Mouse (Mus musculus) liver, embryonic 15.5 days (tissue): ENCODE data around the gene Rcvrn. TPM values are rescaled to one million over a fixed set of nuclear protein-coding genes. Genes with fewer than 3 reads are reported as not detected.

Experiments
- ATAC-seq: fragments of 200-750 bp; cut with Nextera tagmentation; 2 replicates; pipeline ENCODE4 v1.8.0; 2017; ENCODE audit warnings: moderate number of reproducible peaks, mild to moderate bottlenecking, moderate library complexity; ENCODE audit not compliant: insufficient read depth
- H3K27ac ChIP-seq: fragments of 300-500 bp; sonication (generic); replicated peaks from 2 replicates; pipeline ENCODE4 v1.5.1; 2015; ENCODE audit warnings: mild to moderate bottlenecking, inconsistent platforms
- H3K27me3 ChIP-seq: fragments of 300-500 bp; sonication (generic); 2 replicates; pipeline ENCODE4 v1.6.1; 2015; ENCODE audit warnings: mild to moderate bottlenecking, inconsistent platforms
- H3K36me3 ChIP-seq: fragments of 300-500 bp; sonication (generic); replicated peaks from 2 replicates; pipeline ENCODE4 v1.6.1; 2015; ENCODE audit warnings: moderate library complexity, mild to moderate bottlenecking, inconsistent platforms
- H3K4me1 ChIP-seq: fragments of 300-500 bp; sonication (generic); replicated peaks from 2 replicates; pipeline ENCODE4 v1.6.1; 2015; ENCODE audit warnings: inconsistent platforms
- H3K4me2 ChIP-seq: fragments of 300-500 bp; sonication (generic); 2 replicates; pipeline ENCODE4 v1.6.1; 2015; ENCODE audit warnings: moderate library complexity, mild to moderate bottlenecking, inconsistent platforms
- H3K4me3 ChIP-seq: fragments of 300-500 bp; sonication (generic); replicated peaks from 2 replicates; pipeline ENCODE4 v1.5.1; 2015; ENCODE audit warnings: mild to moderate bottlenecking, inconsistent platforms
- H3K9ac ChIP-seq: fragments of 300-500 bp; sonication (generic); 2 replicates; pipeline ENCODE4 v1.6.1; 2015; ENCODE audit warnings: moderate library complexity, mild to moderate bottlenecking, inconsistent platforms
- H3K9me3 ChIP-seq: fragments of 300-500 bp; sonication (generic); replicated peaks from 2 replicates; pipeline ENCODE4 v1.6.1; 2016; ENCODE audit warnings: inconsistent platforms
- WGBS: fragments of 180-500 bp; shearing (Covaris S2); methylation state at CpG from one replicate; pipeline ENCODE4 v1.1.7; 2015; ENCODE audit warnings: mixed read lengths; ENCODE audit not compliant: insufficient replicate concordance; 5-methylcytosine and 5-hydroxymethylcytosine counted together
- polyA plus RNA-seq: library from polyadenylated mRNA; unstranded; fragments of >200 nt; fragmentation: Nextera tagmentation; extraction: Ambion mirVana; gene quantifications from 2 replicates; pipeline ENCODE4 v1.2.1, GENCODE M21; 2015

The Rcvrn gene
- polyA plus RNA-seq, 1 experiment from 2014 or later, result not detected

GRCm38 (mm10) chr11:67672140-67672539 lies 23.0 kb upstream of the Rcvrn start:
- no peaks in the 10 kb centered on the region for H3K27me3 ChIP-seq
- H3K4me3 ChIP-seq, result no peak overlapping the region
- 57% methylated on average over 5 of the region's 5 CpGs for WGBS
- no peaks in the 10 kb centered on the region for H3K4me1 ChIP-seq
- ATAC-seq, result no peak
- H3K27ac ChIP-seq, result no peak overlapping the region
- H3K9ac ChIP-seq, result no peak overlapping the region
- H3K9me3 ChIP-seq, result no peaks in the 10 kb centered on the region
- no peak overlapping the region for H3K4me2 ChIP-seq
- no peaks in the 10 kb centered on the region for H3K36me3 ChIP-seq

GRCm38 (mm10) chr11:67675562-67676540 lies 19.3 kb upstream of the Rcvrn start:
- Histone ChIP-seq H3K4me3 (no peak overlapping the region), H3K27me3 (no peaks in the 10 kb centered on the region), H3K9ac (no peak overlapping the region), H3K9me3 (no peaks in the 10 kb centered on the region), H3K36me3 (no peaks in the 10 kb centered on the region), H3K27ac (no peak overlapping the region; the same call in 1 of the 2 replicates), H3K4me2 (no peak overlapping the region), H3K4me1 (no peaks in the 10 kb centered on the region)
- no peak for ATAC-seq
- WGBS, result 35% methylated on average over 12 of the region's 12 CpGs

DNA sequence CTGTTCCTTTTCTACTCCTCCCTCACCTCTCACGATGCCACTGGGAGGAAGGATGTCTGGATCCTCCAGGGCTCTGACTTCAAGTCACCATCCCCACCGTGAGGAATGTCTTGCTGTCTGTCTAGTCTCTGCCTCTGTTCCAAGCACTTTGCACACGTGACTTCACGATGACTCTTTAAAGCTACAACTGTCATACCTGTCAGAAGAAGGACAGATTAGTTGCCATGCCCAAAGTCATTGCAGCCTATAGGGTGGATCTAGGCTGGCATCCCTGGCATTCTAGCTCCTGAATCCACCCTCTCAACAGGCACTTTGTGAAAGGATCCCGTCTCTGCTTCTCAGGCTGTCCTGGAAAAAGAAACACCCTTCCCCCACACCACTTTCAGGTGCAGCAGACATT lies 15.8 kb upstream of the Rcvrn start:
- ATAC-seq, result no peak
- Histone ChIP-seq H3K27ac (no peak overlapping the region), H3K4me3 (no peak overlapping the region), H3K9me3 (no peaks in the 10 kb centered on the region), H3K9ac (no peak overlapping the region), H3K4me1 (no peaks in the 10 kb centered on the region), H3K36me3 (no peaks in the 10 kb centered on the region), H3K27me3 (no peaks in the 10 kb centered on the region), H3K4me2 (no peak overlapping the region)
- WGBS, result 63% methylated on average over 5 of the region's 5 CpGs

GRCm38 (mm10) chr11:67679930-67680329 lies 15.2 kb upstream of the Rcvrn start:
- Histone ChIP-seq H3K4me1 (no peaks in the 10 kb centered on the region), H3K27ac (no peak overlapping the region), H3K9ac (no peak overlapping the region), H3K9me3 (no peaks in the 10 kb centered on the region), H3K4me3 (no peak overlapping the region), H3K36me3 (no peaks in the 10 kb centered on the region), H3K27me3 (no peaks in the 10 kb centered on the region), H3K4me2 (no peak overlapping the region)
- whole genome bisulfite sequencing, result 57% methylated on average over 2 of the region's 2 CpGs
- no peak for ATAC-seq

- Histone ChIP-seq H3K36me3 (no peaks in the 10 kb centered on the region), H3K27me3 (no peaks in the 10 kb centered on the region), H3K4me1 (no peaks in the 10 kb centered on the region), H3K4me2 (no peak overlapping the region), H3K9me3 (no peaks in the 10 kb centered on the region), H3K9ac (no peak overlapping the region), H3K4me3 (no peak overlapping the region), H3K27ac (no peak overlapping the region)
- 59% methylated on average over 3 of the region's 3 CpGs for WGBS
- no peak for ATAC-seq
Measured at GRCm38 (mm10) chr11:67681871-67682270, 13.3 kb upstream of the Rcvrn start.

- H3K9me3 ChIP-seq, result no peaks in the 10 kb centered on the region
- no peak overlapping the region for H3K9ac ChIP-seq
- H3K4me2 ChIP-seq, result no peak overlapping the region
- no peak overlapping the region for H3K4me3 ChIP-seq
- no peak for ATAC-seq
- no peaks in the 10 kb centered on the region for H3K36me3 ChIP-seq
- WGBS, result 66% methylated on average over 2 of the region's 2 CpGs
- no peak overlapping the region for H3K27ac ChIP-seq
- no peaks in the 10 kb centered on the region for H3K4me1 ChIP-seq
- no peaks in the 10 kb centered on the region for H3K27me3 ChIP-seq
Measured at GRCm38 (mm10) chr11:67686109-67686508, 9.0 kb upstream of the Rcvrn start.

GRCm38 (mm10) chr11:67712976-67713375 lies 17.9 kb downstream of the Rcvrn start:
- no peaks in the 10 kb centered on the region for H3K4me1 ChIP-seq
- H3K9me3 ChIP-seq, result no peaks in the 10 kb centered on the region
- H3K4me2 ChIP-seq, result no peak overlapping the region

DNA sequence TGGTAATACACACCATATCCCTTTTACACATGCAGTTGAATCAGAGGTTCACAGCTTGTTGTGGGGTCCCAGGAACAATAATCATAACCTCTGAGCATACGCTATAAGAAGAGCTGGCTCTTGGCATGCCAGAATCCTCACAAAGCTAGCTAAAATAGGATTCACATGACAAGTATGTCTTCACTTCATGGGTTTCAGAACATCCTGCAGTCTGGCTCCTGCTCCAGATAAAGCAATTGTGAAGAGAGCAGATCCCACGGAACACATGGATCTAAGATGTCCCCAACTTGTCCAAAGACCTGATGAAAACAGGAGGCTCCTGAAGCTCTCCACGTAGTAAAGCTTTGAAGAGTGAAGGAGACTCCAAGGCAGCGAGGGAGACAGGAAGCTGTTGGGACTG lies 20.3 kb downstream of the Rcvrn start:
- Histone ChIP-seq H3K4me1 (no peaks in the 10 kb centered on the region), H3K9ac (no peak overlapping the region), H3K36me3 (no peaks in the 10 kb centered on the region), H3K27ac (no peak overlapping the region), H3K4me3 (no peak overlapping the region), H3K27me3 (no peaks in the 10 kb centered on the region), H3K9me3 (no peaks in the 10 kb centered on the region), H3K4me2 (no peak overlapping the region)
- no peak for ATAC-seq
- WGBS, result 43% methylated on average over 4 of the region's 4 CpGs

More at GRCm38 (mm10) chr11:67712976-67713375, 17.9 kb downstream of the Rcvrn start:
- 69% methylated on average over 4 of the region's 4 CpGs for WGBS
- no peak for ATAC-seq
- H3K36me3 ChIP-seq, result no peaks in the 10 kb centered on the region
- H3K9ac ChIP-seq, result no peak overlapping the region
- H3K27ac ChIP-seq, result no peak overlapping the region
- H3K4me3 ChIP-seq, result no peak overlapping the region
- no peaks in the 10 kb centered on the region for H3K27me3 ChIP-seq

- H3K4me2 ChIP-seq, result no peak overlapping the region
- 47% methylated on average over 5 of the region's 5 CpGs for WGBS
Measured at GRCm38 (mm10) chr11:67721485-67721884, 26.4 kb downstream of the Rcvrn start.

DNA sequence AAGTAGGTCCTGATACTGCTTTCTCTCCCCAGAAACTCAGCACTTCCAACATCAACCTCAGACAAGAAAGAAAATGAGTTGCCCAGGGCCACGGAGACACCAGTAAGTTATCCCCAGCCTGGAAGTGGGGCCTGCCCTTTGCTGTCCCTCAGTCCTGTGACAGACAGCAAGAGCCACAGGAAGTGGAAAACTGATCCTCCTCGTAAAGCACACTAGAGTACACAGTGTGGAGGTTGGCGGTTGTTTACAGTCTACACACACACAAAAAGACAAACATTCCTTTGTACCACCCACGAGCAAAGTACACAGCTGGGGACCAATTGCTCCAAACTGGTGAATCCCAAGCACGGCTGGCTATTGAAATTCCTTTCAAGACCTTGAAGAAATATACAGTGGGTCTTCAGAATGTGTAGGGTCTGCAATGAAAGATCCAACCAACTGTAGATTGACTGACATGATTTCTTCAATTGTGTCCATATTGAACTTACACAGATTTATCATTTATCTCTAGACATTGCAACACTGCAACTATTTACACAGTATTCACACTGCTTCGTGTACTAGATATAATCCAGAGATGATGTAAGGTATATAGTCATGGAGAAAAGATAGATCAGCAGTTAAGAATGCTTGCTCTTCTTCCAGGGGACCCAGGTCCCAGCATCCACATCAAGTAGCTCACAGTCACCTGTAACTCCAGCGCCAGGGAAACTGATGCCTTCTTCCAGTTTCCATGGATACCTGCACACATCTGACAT lies 27.5 kb downstream of the Rcvrn start:
- Histone ChIP-seq H3K4me3 (no peak overlapping the region), H3K36me3 (no peaks in the 10 kb centered on the region), H3K9me3 (no peaks in the 10 kb centered on the region), H3K4me2 (no peak overlapping the region), H3K9ac (no peak overlapping the region), H3K27ac (peak overlapping the region; percentile 38), H3K27me3 (no peaks in the 10 kb centered on the region), H3K4me1 (no peaks in the 10 kb centered on the region)
- peak; percentile 85 for ATAC-seq
- 42% methylated on average over 7 of the region's 7 CpGs for WGBS

More at GRCm38 (mm10) chr11:67721485-67721884, 26.4 kb downstream of the Rcvrn start:
- no peak for ATAC-seq
- Histone ChIP-seq H3K36me3 (no peaks in the 10 kb centered on the region), H3K4me1 (no peaks in the 10 kb centered on the region), H3K27ac (no peak overlapping the region), H3K4me3 (no peak overlapping the region), H3K27me3 (no peaks in the 10 kb centered on the region), H3K9me3 (no peaks in the 10 kb centered on the region), H3K9ac (no peak overlapping the region)
